Mouse (Mus musculus) adipocyte (in vitro differentiated cells): Measurements from ENCODE around the gene Klhdc8a.
"Not testable (repeated sequence)": the region's sequence is repeated elsewhere in the genome, so short reads cannot be mapped to it uniquely, and the experiment has no call there.

Experiments used
- DNase-seq: peaks from one replicate; pipeline ENCODE4 v3.0.0-alpha.2; 2016; ENCODE audit warnings: low spot score

The Klhdc8a gene

DNA sequence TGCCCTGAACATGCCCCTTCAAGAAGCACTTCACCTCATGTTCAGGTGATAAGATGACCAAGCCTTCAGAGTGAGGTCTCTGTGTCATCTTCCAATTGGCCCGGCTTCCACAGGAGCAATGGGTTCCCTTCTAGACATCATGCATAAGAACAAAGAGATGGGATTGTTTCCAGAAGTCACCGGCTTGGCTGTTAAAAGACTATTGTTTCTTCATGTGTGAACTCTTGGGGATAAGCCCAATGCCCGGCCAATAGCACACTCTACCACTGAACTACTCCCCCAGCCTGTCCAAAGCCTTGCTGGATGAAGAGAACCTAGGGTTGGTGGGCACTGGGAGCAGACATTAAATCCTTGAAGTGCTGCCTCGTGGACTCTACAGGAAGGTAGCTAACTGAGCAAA lies 47.1 kb downstream of the Klhdc8a start:
- no peak for DNase-seq

DNA sequence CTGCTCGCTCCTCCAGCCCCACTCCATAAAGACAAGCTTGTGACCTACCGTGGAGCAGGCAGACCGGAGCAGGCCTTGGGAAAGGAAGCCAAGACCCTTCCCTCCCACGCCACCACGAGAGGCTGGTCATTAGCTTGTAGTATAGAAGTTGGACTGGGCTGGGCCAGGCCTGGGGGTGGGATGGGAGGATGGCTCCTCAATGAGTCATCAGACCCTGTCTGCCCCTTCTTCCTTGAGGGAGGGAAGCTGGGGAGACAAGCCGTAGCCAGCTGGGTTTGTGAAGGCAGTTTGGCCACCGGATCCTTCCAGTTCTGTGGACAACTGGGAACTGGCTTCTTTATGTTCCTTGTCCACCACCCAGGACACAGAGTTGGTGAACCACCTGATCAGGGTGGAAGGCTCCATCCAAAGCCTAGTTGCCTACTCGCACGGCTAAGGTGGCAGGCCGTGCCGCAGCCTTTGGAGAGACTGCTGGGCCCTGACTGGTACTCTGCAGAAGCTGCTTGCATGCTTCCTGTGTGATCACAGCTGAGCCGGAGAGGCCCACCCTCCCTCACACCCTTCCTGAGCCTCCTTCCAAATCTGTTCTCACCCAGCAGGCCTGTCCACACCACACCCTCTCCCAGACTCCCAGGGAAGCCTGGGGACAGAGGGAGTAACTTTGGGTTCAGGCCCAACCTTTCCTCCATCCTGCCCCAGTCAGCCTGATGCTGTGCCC lies 47.9 kb downstream of the Klhdc8a start:
- peak; percentile 16 for DNase-seq

DNA sequence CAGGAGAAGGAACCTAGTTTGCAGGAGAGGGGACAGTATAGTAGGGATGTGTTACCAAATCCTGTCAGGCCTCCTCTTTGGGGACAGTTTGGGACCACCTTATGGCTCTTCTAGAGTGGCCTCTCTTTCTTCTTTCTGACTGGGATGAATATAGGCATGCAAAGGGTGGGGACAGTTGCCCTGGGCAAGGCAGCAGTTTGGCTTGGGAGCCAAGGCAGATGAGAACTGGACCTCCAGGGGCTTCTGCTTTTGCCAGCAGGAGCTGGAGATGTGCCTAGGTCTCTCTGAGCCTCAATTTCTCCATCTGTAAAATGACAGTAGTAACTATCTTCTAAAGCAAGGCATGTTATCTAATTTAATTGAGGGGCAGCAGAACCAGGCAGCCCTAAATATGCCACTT lies 48.5 kb downstream of the Klhdc8a start:
- no peak for DNase-seq

DNA sequence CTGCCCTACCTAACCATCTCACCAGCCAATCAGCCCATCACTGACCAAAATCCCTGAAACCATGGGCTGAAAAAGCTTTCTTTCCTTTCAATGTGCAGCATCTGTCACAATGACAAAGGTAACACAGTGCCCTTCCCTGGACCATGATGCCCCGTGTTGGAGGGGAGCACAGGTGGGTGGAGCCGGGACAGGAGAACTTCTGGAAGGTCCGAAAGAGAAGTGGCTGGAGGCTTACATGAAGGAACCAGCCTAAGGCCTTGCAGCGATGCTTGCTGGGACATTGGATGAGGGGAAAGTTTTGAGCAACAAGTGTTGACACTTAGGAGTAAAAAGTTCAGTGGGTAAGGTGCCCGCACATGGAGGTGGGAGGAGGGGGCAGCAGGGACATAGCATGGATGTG lies 50.0 kb downstream of the Klhdc8a start:
- DNase-seq = no peak

DNA sequence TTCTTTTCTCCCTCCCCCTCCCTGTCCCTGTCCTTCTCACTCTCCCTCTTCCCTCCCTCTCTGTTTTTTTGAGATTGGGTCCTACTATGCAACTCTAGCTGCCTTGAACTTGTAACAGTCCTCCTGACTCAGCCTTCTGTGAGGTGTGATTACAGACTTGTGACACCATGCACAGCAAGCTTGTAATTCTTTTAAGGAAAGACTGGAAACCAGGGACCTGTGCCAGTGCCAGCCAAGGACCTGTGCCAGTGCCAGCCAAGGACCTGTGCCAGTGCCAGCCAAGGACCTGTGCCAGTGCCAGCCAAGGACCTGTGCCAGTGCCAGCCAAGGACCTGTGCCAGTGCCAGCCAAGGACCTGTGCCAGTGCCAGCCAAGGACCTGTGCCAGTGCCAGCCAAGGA lies 50.6 kb downstream of the Klhdc8a start:
- not testable (repeated sequence) for DNase-seq

DNA sequence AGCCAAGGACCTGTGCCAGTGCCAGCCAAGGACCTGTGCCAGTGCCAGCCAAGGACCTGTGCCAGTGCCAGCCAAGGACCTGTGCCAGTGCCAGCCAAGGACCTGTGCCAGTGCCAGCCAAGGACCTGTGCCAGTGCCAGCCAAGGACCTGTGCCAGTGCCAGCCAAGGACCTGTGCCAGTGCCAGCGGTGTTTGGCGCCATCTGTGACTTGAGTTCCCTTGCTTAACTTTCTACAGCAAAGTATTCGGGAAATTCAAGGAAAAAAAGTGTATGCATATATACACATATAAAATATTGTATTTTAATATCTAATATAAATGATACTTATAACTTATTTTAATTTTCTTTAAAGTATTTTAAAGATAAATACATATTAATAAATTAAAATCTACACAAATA lies 51.2 kb downstream of the Klhdc8a start:
- DNase-seq = not testable (repeated sequence)

DNA sequence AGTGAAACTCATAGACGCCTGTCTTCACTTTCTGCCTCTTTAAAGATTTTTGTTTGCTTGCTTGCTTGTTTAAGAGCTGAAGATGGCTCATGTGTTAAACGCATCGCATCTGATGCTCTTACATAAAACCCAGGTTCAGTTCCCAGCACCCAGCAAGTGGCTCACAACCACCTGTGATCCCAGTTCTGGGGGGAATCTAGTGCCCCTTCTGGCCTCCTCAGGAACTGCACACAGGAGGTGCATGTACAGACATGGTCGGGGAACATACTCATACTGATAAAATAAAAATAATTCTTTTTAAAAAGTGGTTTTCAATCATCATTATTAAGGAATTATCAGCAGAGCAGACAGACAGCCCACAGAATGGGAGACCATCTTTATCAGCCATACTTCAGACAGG lies 52.6 kb downstream of the Klhdc8a start:
- DNase-seq = no peak

DNA sequence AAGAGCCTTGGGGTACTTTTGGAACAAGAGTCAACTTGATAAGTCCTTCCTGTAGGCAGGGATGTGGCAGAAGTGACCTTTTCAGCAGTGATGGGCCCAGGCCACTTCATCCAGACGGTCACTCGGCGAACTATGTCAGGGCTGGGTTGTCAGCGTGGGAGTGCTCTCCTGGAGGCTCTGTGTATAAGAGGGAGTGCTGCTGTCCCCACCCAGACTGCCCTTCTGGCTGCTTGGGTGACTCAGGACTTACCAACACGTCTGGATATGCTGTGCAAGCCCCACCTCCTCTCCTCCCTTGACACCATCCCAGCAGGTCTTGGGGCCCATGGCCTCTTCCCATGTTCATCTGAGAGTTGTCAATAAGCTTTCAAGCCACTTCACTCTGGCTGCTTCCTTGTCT lies 55.0 kb downstream of the Klhdc8a start:
- no peak for DNase-seq

DNA sequence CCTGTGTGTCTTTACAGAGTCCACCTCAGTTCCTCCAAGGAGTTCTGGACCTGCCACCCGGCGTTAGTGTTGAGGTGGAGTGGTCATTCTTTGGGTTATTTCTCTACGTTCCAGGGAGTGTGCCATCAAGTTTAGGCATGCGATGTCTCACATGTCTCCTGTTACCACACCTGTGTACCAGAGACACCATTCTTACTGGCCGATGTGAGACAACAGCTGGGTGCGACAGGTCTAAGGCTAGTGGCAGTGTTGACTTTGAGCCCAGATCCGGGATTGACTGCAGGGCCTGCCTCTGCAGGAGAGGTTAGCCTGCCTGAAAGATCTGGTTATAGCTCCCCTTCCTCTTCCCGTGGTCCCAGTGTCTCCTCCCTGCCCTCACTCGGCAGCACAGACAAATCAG lies 55.8 kb downstream of the Klhdc8a start:
- no peak for DNase-seq

DNA sequence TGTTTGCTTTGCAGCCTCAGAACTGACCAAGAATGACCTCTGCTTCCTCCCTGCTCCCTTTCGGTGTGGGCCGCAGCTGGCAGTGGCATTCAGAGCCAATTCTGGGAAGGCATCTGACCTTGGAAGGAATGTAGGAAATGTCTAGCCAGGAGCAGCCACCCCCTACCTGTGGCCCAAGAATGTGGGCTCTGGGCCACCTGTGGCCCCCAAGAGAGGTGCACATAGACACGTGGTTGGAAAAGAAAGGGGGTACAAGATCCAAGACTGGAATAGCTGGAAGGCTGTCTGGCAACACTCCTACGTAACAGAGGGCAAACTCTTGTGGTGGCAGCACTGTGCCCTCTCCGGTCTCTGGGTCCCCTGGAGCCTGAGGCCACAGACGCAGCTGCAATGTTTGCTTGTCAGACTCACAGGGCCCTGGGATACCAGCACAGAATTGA lies 56.8 kb downstream of the Klhdc8a start:
- no peak for DNase-seq

DNA sequence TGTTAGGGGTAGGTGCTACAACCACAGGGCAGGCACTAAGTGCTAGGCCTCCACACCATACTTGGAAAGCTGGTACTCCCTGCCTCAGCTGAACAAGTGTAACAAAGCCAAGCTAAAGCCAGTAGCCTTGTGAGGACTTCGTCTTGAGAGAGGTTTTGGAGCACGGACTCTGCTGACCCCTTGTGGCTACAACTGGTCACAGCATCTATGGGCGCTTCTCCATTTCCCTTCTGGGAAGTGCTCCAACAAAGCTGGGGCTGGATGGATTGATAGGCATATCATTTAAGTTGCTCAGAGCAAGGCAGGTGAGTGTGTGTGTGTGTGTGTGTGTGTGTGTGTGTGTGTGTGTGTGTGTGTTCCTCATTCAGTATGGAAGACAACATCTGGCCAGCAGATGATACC lies 57.4 kb downstream of the Klhdc8a start:
- peak; percentile 93 for DNase-seq

DNA sequence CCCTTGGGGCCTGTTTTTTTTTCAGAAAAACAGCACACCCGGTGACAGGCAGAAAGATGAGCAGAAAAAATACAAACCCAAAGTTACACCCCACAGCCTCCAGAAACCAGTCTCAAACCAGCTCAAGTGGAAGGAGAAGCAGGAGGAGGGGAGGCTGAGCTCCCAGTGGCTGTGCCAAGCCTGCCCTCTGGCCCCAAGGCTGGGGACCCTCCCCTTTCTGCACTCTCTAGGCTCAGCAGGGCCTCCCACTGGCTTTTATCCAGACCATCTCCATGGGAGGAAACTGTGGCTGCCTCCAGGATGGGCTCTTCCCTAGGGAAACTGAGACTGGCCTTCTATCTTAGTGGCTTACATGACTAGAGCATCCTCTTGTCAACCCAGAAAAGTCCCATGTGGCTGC lies 58.4 kb downstream of the Klhdc8a start:
- no peak for DNase-seq
